Mouse (Mus musculus) hindbrain, embryonic 10.5 days (tissue): Measurements from ENCODE around the gene Hoxa10. TPM values are rescaled to one million over a fixed set of nuclear protein-coding genes. Genes with fewer than 3 reads are reported as not detected.

Source experiments
- DNase-seq: peaks from one replicate; pipeline ENCODE4 v3.0.0-alpha.2; 2017; ENCODE audit warnings: low spot score
- H3K27ac ChIP-seq: fragments of 300-500 bp; sonication (generic); 2 replicates; pipeline ENCODE4 v1.5.1; 2016; ENCODE audit warnings: mild to moderate bottlenecking, moderate library complexity
- H3K27me3 ChIP-seq: fragments of 300-500 bp; sonication (generic); 2 replicates; pipeline ENCODE4 v1.6.1; 2016; ENCODE audit warnings: mild to moderate bottlenecking; ENCODE audit not compliant: poor library complexity, insufficient read depth, severe bottlenecking
- H3K36me3 ChIP-seq: fragments of 300-500 bp; sonication (generic); 2 replicates; pipeline ENCODE4 v1.6.1; 2016; ENCODE audit warnings: mild to moderate bottlenecking, moderate library complexity
- H3K4me1 ChIP-seq: fragments of 300-500 bp; sonication (generic); replicated peaks from 2 replicates; pipeline ENCODE4 v1.6.1; 2016; ENCODE audit warnings: mild to moderate bottlenecking
- H3K4me3 ChIP-seq: fragments of 300-500 bp; sonication (generic); 2 replicates; pipeline ENCODE4 v1.5.1; 2016; ENCODE audit warnings: mild to moderate bottlenecking, moderate library complexity
- H3K9me3 ChIP-seq: fragments of 300-500 bp; sonication (generic); 2 replicates; pipeline ENCODE4 v1.6.1; 2016; ENCODE audit warnings: mild to moderate bottlenecking, moderate library complexity
- whole genome bisulfite sequencing: fragments of 180-500 bp; shearing (Covaris S2); methylation state at CpG from one replicate; pipeline ENCODE4 v1.1.7; 2016; 5-methylcytosine and 5-hydroxymethylcytosine counted together
- polyA plus RNA-seq: library from polyadenylated mRNA; unstranded; fragments of >200 nt; fragmentation: Nextera tagmentation; extraction: Ambion mirVana; gene quantifications from 2 replicates; pipeline ENCODE4 v1.2.1, GENCODE M21; 2016

The Hoxa10 gene
- polyA plus RNA-seq, 1 experiment from 2014 or later, result not detected

DNA sequence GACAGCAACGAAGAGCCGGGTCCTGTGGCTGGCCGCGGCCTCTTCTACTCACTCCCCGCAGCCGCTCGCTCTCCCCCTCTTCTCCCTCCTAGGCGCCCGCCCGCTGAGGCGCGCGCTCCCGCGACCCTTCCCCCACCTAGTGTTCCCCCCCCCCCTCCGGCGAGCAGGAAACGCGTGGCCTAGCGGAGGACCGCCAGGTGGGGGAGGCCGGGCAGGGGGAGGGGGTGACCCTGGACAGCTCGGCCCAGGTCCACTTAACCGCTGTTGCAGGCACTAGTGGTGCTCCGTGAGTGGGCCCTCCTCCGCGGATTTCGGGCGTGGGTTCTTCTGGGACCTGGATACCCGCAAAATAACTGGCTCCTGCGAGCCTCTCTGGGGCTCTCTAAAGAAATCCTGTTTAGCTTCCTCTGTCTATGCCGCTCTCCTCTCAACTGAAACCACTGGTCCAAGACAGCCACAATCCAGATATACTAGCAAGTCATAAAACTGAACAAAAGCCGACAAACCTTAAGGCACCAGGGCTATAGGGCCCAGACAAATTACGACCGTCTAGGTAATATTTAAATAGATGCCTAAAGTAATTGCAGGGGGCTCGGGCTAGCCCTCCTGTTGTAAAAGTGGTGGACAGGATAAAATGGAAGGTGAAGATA, 10.0 kb downstream of the Hoxa10 start, which contains the start of gene Hoxa9:
Hoxa9 (minus strand) TSS at position 574 of the 650 bp plus-strand sequence.
- Histone ChIP-seq H3K27ac (no peak within 1 kb of the TSS), H3K36me3 (no peaks in the 10 kb centered on the region), H3K9me3 (no peaks in the 10 kb centered on the region), H3K27me3 (peaks cover 100% of the 10 kb centered on the region), H3K4me1 (peaks cover 16% of the 10 kb centered on the region), H3K4me3 (no peak within 1 kb of the TSS)
- no peak for DNase-seq
- 1% methylated on average over 29 of the region's 36 CpGs for WGBS

DNA sequence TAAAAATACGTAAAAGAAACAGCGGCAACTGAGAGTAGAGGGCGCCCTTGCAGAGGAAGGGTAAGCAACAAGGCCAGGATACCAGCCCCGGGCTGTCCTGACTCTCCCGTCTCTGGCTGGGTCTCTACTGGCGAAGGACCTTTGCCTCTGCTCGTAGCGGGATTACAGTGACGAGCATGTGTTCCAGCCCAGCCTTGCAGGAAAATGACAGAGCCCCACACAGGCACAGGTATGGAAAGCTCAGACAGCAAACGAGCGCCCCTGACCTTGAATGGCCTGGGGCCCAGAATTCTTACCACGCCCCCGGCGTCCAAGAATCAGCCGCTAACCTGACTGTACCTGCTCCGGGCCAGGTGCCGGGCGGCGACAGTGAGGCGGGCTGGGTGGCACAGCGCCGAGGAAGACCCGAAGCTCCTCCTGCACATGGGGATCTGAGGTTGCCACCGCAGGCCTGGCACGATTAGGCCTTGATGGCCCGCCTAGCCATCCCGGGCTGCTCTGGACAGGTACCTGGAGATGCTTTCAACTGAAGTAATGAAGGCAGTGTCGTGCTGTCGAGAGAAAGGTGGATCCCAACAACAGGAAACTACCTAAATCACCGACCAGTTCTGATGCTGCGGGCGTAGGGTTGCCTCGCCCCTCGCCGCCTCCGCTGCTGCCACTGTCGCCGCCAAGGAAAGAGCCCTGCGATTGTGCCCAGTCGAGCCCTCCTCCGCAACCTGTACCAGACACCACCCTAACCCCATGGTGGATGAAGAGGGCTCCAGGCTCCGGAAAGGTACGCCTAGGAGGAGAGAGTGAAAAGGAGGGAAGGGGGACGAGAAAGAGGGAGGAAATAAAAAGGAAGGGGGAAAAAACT, 10.9 kb downstream of the Hoxa10 start:
- 1% methylated on average over 44 of the region's 44 CpGs for WGBS
- H3K4me1 ChIP-seq, result peaks cover 16% of the 10 kb centered on the region
- no peaks in the 10 kb centered on the region for H3K36me3 ChIP-seq
- H3K27ac ChIP-seq, result no peak overlapping the region
- H3K9me3 ChIP-seq, result no peaks in the 10 kb centered on the region
- H3K4me3 ChIP-seq, result no peak overlapping the region
- DNase-seq, result no peak
- peaks cover 100% of the 10 kb centered on the region for H3K27me3 ChIP-seq

- Histone ChIP-seq H3K4me3 (no peak overlapping the region), H3K27me3 (peaks cover 100% of the 10 kb centered on the region), H3K9me3 (no peaks in the 10 kb centered on the region), H3K27ac (no peak overlapping the region), H3K4me1 (peaks cover 6% of the 10 kb centered on the region), H3K36me3 (no peaks in the 10 kb centered on the region)
- no peak for DNase-seq
- 1% methylated on average over 38 of the region's 38 CpGs for WGBS
Measured at GRCm38 (mm10) chr6:52228475-52229465, 11.9 kb downstream of the Hoxa10 start.

GRCm38 (mm10) chr6:52227470-52228222, 13.0 kb downstream of the Hoxa10 start:
- peaks cover 4% of the 10 kb centered on the region; the same call in 1 of the 2 replicates for H3K4me1 ChIP-seq
- H3K9me3 ChIP-seq, result no peaks in the 10 kb centered on the region
- peaks cover 100% of the 10 kb centered on the region for H3K27me3 ChIP-seq
- no peaks in the 10 kb centered on the region for H3K36me3 ChIP-seq
- WGBS, result 3% methylated on average over 11 of the region's 11 CpGs
- H3K27ac ChIP-seq, result no peak overlapping the region
- H3K4me3 ChIP-seq, result no peak overlapping the region
- no peak for DNase-seq

DNA sequence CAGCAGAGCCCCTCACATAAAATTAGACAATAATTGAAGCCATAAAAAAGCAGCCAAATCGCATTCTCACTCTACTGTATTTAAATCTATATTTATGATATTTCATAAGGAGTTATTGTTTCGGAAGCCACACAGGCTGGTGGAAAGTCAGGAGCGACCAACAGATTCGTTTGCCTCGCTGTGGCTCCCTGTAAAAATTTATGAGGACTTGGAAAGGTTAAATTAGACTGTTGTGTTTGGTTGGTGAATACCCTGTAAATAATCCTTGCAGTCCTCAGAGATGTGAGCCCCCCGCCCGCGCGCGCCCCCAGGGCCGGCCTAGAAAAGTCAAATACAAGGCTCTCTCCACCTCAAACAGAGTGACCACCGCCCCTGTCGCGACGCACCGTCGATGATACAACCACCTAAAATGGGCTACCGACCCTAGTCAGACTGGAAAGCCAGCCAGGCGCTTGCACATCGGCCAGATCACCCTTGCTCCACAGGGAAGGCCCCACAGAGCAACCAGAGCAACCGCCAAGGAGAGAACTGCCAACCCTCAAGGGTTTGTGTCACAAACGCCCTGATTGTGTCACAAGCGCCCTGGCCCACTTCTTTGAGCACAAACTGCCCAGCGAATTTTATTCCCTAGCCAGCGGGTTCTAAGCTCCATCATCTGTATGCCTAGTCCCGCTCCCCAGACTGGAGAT, 13.9 kb downstream of the Hoxa10 start:
- no peak for DNase-seq
- H3K4me3 ChIP-seq, result no peak overlapping the region

GRCm38 (mm10) chr6:52225612-52226568, 14.8 kb downstream of the Hoxa10 start:
- H3K36me3 ChIP-seq, result no peaks in the 10 kb centered on the region
- H3K9me3 ChIP-seq, result no peaks in the 10 kb centered on the region
- peaks cover 16% of the 10 kb centered on the region for H3K4me1 ChIP-seq
- peaks cover 100% of the 10 kb centered on the region for H3K27me3 ChIP-seq
- H3K4me3 ChIP-seq, result no peak overlapping the region
- WGBS, result 3% methylated on average over 69 of the region's 69 CpGs
- DNase-seq, result no peak
- no peak overlapping the region for H3K27ac ChIP-seq

More for the DNA sequence above, 13.9 kb downstream of the Hoxa10 start:
- peaks cover 100% of the 10 kb centered on the region for H3K27me3 ChIP-seq
- H3K4me1 ChIP-seq, result peaks cover 8% of the 10 kb centered on the region; the same call in 1 of the 2 replicates
- WGBS, result 4% methylated on average over 26 of the region's 26 CpGs
- no peaks in the 10 kb centered on the region for H3K9me3 ChIP-seq
- H3K36me3 ChIP-seq, result no peaks in the 10 kb centered on the region
- H3K27ac ChIP-seq, result no peak overlapping the region

- Histone ChIP-seq H3K27me3 (peaks cover 100% of the 10 kb centered on the region), H3K27ac (no peak overlapping the region), H3K9me3 (no peaks in the 10 kb centered on the region), H3K4me3 (no peak overlapping the region), H3K4me1 (peaks cover 16% of the 10 kb centered on the region), H3K36me3 (no peaks in the 10 kb centered on the region)
- 2% methylated on average over 36 of the region's 36 CpGs for WGBS
- DNase-seq, result no peak
Measured at GRCm38 (mm10) chr6:52224895-52225611, 15.6 kb downstream of the Hoxa10 start.

GRCm38 (mm10) chr6:52223939-52224760, 16.5 kb downstream of the Hoxa10 start:
- Histone ChIP-seq H3K4me1 (peaks cover 16% of the 10 kb centered on the region), H3K9me3 (no peaks in the 10 kb centered on the region), H3K27me3 (peaks cover 100% of the 10 kb centered on the region), H3K36me3 (no peaks in the 10 kb centered on the region), H3K27ac (no peak overlapping the region), H3K4me3 (no peak overlapping the region)
- no peak for DNase-seq
- 2% methylated on average over 24 of the region's 24 CpGs for WGBS

DNA sequence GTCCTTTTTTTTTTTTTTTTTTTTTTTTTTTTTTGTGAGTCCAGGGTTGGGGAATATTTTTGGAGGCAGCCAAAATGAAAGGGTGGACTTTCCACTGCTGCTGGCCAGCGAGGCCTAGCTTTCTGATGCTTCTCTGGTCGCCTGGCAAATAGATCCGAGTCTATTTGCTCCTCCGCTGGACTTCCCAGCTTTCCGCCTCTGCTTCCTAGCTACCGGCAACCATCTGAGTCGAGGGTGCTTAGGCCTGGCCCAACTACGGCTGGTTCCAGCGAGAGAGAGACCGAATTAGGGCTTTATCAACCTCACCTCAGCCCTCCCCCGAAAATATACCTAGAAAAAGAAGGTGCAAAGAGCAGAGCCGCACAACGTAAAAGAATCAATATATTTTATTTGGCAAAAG, 17.9 kb downstream of the Hoxa10 start:
- Histone ChIP-seq H3K4me1 (peaks cover 16% of the 10 kb centered on the region), H3K27me3 (peaks cover 100% of the 10 kb centered on the region), H3K4me3 (no peak overlapping the region), H3K36me3 (no peaks in the 10 kb centered on the region), H3K9me3 (no peaks in the 10 kb centered on the region), H3K27ac (no peak overlapping the region)
- DNase-seq, result no peak
- WGBS, result 8% methylated on average over 13 of the region's 13 CpGs
